Mouse (Mus musculus): Measurements from ENCODE around the gene Zfp414.

GRCm38 (mm10) chr17:33649781-33650475 is 21.0 kb downstream of the Zfp414 start:
- TF ChIP-seq GATA1 (IDR thresholded peaks at IDR 0.05; ENCODE audit: borderline replicate concordance, low read length) (no peak), FLI1 (IDR thresholded peaks at IDR 0.05; ENCODE audit: low read length) (no peak)
